Comparison of ENCODE assay signal across 9 mouse cellular contexts in genomic region chr3:87974381-87974987, GRCm38 (mm10). TPM values are rescaled to one million over a fixed set of nuclear protein-coding genes. Genes with fewer than 3 reads are reported as not detected.
A peak's percentile ranks its signal among the peaks of the same experiment; 100 is the strongest.
DNase-seq lines count a peak whose midpoint lies in the region; ATAC-seq lines count a peak whose summit lies in the region.
"Had no signal": no experiment of that assay in that cellular context is flagged by ENCODE, and none has a peak within 500 bp of the region (broad histone marks: within the 10 kb centered on the region; RNA-seq: fewer than 3 reads in every experiment).

No protein-coding gene starts in this region.

- no peaks in the 10 kb centered on the region for H3K9me3 ChIP-seq in midbrain, embryonic 12.5 days
- H3K9me3 ChIP-seq: liver, embryonic 13.5 days had no signal

- no peaks in the 10 kb centered on the region for H3K27me3 ChIP-seq in midbrain, embryonic 12.5 days

- DNase-seq in MN1 (ENCODE audit: low spot score), result peak; percentile 71
- DNase-seq in embryo, embryonic 9.5 days (ENCODE audit: extremely low spot score), result peak; percentile 82
- peak; percentile 63 to 65 for DNase-seq in heart, postnatal 10 days
- DNase-seq in layer of hippocampus, adult 8-10 months (ENCODE audit: low spot score in 2 of 2), result no peak
- no peak for DNase-seq in cerebellum, adult 18-20 months
- no peak for DNase-seq in left cerebral cortex, postnatal 4 days
- DNase-seq: liver, embryonic 13.5 days had no signal

- H3K36me3 ChIP-seq in midbrain, embryonic 12.5 days, result peaks cover 40% of the 10 kb centered on the region
- H3K36me3 ChIP-seq: liver, embryonic 13.5 days had no signal

- peak overlapping the region; percentile 98 for H3K27ac ChIP-seq in midbrain, embryonic 12.5 days (replicated peaks)
- H3K27ac ChIP-seq: liver, embryonic 13.5 days had no signal

- H3K4me1 ChIP-seq in midbrain, embryonic 12.5 days, result peaks cover 74% of the 10 kb centered on the region

- ATAC-seq in midbrain, embryonic 12.5 days (ENCODE audit: low FRiP score, low read depth), result peak; percentile 86
- no peak for ATAC-seq in CD4-positive, CD25-positive, alpha-beta regulatory T cell, adult 4 months

- WGBS in midbrain, embryonic 12.5 days, result 5% methylated on average over 12 of the region's 12 CpGs

- H3K4me2 ChIP-seq in midbrain, embryonic 12.5 days (replicated peaks), result peak overlapping the region; percentile 75

- intact Hi-C loops in heart, postnatal 10 days (cut with DNase I), result no loop called here
- intact Hi-C loops in left cerebral cortex, postnatal 4 days (cut with DNase I), result loop anchor here (5.0 kb wide), 1 partner anchor 108 kb away; the partner anchor contains the start of gene Iqgap3

- peak overlapping the region; percentile 50 for H3K9ac ChIP-seq in midbrain, embryonic 12.5 days (replicated peaks)
- H3K9ac ChIP-seq: liver, embryonic 13.5 days had no signal

- H3K4me3 ChIP-seq in midbrain, embryonic 12.5 days, result peak overlapping the region; percentile 86
- H3K4me3 ChIP-seq: liver, embryonic 13.5 days had no signal

RNA-seq across cellular contexts. Expression of gene Nes, which starts 3.6 kb away (rescaled TPM):
- total RNA-seq in heart, postnatal 10 days (2021), result 10 to 100 TPM; 56.4 to 62.4 TPM
- polyA plus RNA-seq in midbrain, embryonic 12.5 days (2016; fragmentation: Nextera tagmentation; extraction: Ambion mirVana), result 183 and 196 TPM in 2 replicates
- total RNA-seq in layer of hippocampus, adult 8-10 months (2022), result 1 to 10 TPM; 4.9 to 6.5 (median 5.5) TPM
- not detected for polyA plus RNA-seq in CD4-positive, CD25-positive, alpha-beta regulatory T cell, adult 4 months (2017; shearing (Covaris generic))
- 10 to 100 TPM; 25.8 to 25.9 TPM for total RNA-seq in left cerebral cortex, postnatal 4 days (2021)

RNA-seq across cellular contexts. Expression of gene Bcan, which starts 25.5 kb away (rescaled TPM):
- under 1 TPM in 1 of 2 experiments, not detected in 1; 0.17 TPM for total RNA-seq in heart, postnatal 10 days (2021)
- polyA plus RNA-seq in midbrain, embryonic 12.5 days (2016; fragmentation: Nextera tagmentation; extraction: Ambion mirVana), result 0.63 and 1.1 TPM in 2 replicates
- total RNA-seq in layer of hippocampus, adult 8-10 months (2022), result 100 to 1,000 TPM; 257 to 304 (median 278) TPM
- not detected for polyA plus RNA-seq in CD4-positive, CD25-positive, alpha-beta regulatory T cell, adult 4 months (2017; shearing (Covaris generic))
- total RNA-seq in left cerebral cortex, postnatal 4 days (2021), result 100 to 1,000 TPM; 183 to 192 TPM

RNA-seq across cellular contexts. Expression of gene Crabp2, which starts 26.0 kb away (rescaled TPM):
- under 1 TPM; 0.57 to 0.81 TPM for total RNA-seq in heart, postnatal 10 days (2021)
- 291 and 335 TPM in 2 replicates for polyA plus RNA-seq in midbrain, embryonic 12.5 days (2016; fragmentation: Nextera tagmentation; extraction: Ambion mirVana)
- total RNA-seq in layer of hippocampus, adult 8-10 months (2022), result 1 to 10 TPM; 3.9 to 5.9 (median 4.7) TPM
- not detected for polyA plus RNA-seq in CD4-positive, CD25-positive, alpha-beta regulatory T cell, adult 4 months (2017; shearing (Covaris generic))
- total RNA-seq in left cerebral cortex, postnatal 4 days (2021), result 1 to 10 TPM; 6.9 to 8.2 TPM

RNA-seq across cellular contexts. Expression of gene Rrnad1, which starts 44.0 kb away (rescaled TPM):
- total RNA-seq in heart, postnatal 10 days (2021), result 1 to 10 TPM; 6.8 to 7.0 TPM
- polyA plus RNA-seq in midbrain, embryonic 12.5 days (2016; fragmentation: Nextera tagmentation; extraction: Ambion mirVana), result 23.5 and 24.2 TPM in 2 replicates
- 10 to 100 TPM; 25.2 to 31.5 (median 26.2) TPM for total RNA-seq in layer of hippocampus, adult 8-10 months (2022)
- polyA plus RNA-seq in CD4-positive, CD25-positive, alpha-beta regulatory T cell, adult 4 months (2017; shearing (Covaris generic)), result 10 to 100 TPM; 24.4 to 28.2 TPM
- 10 to 100 TPM; 17.1 to 17.8 TPM for total RNA-seq in left cerebral cortex, postnatal 4 days (2021)

RNA-seq across cellular contexts. Expression of gene Isg20l2, which starts 44.4 kb away (rescaled TPM):
- total RNA-seq in heart, postnatal 10 days (2021), result 10 to 100 TPM; 16.2 to 18.9 TPM
- 78.7 and 79.0 TPM in 2 replicates for polyA plus RNA-seq in midbrain, embryonic 12.5 days (2016; fragmentation: Nextera tagmentation; extraction: Ambion mirVana)
- total RNA-seq in layer of hippocampus, adult 8-10 months (2022), result 10 to 100 TPM; 12.7 to 16.1 (median 15.1) TPM
- polyA plus RNA-seq in CD4-positive, CD25-positive, alpha-beta regulatory T cell, adult 4 months (2017; shearing (Covaris generic)), result 10 to 100 TPM in 1 of 2 experiments, 1 to 10 TPM in 1; 8.5 to 15.1 TPM
- total RNA-seq in left cerebral cortex, postnatal 4 days (2021), result 10 to 100 TPM; 23.4 to 24.9 TPM

Comparison
In these comparisons a context has a peak if more than half of its experiments do, and no peak if none do; other contexts are left out.
1. DNase-seq: peak in MN1 (single experiment), embryo, embryonic 9.5 days (single experiment) and heart, postnatal 10 days (2 of 2); none in layer of hippocampus, adult 8-10 months (0 of 2), cerebellum, adult 18-20 months (0 of 2) and left cerebral cortex, postnatal 4 days (single experiment).
2. RNA of gene Bcan, which starts 25.5 kb away (total RNA-seq): 257 to 304 TPM in layer of hippocampus, adult 8-10 months and 183 to 192 TPM in left cerebral cortex, postnatal 4 days; 0.17 TPM in heart, postnatal 10 days; every median in the first group is over 100 times any median in the second.